Mouse (Mus musculus) liver, embryonic 14.5 days (tissue): Measurements from ENCODE around the gene Smyd3.

Experiments used
- CTCF ChIP-seq: IDR thresholded peaks from 2 replicates; pipeline ENCODE4 v1.5.1; 2016; ENCODE audit warnings: antibody characterized with exemption, low read depth, control low read depth
- EP300 ChIP-seq: IDR thresholded peaks from 2 replicates; pipeline ENCODE4 v1.6.1; 2016; ENCODE audit warnings: antibody characterized with exemption, low read depth

DNA sequence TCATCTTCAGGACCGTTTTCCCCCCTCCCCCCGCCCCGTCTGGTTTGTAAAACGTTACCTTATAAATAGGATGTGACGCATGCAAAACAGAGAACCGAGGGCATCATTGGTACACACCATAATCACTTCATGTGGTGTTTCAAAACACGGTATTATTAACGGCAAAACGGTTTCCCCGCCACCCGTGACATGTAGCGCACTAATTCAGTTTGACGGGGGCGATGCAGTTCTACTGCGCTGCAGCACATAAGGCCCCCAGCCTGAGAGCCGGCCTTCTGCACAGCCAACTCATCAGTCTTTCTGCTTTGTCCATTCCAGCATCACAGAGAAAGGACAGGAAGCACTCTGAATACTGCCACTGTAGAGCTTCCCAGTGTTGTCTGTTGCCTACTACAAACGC is 174.4 kb downstream of the Smyd3 start:
- TF ChIP-seq CTCF (no peak), EP300 (no peak)
